Mouse (Mus musculus) R1 (cell line): ENCODE data around the gene Fam72a.

Source experiments
- DNase-seq: peaks from one replicate; pipeline ENCODE4 v3.0.0-alpha.2; 2018; ENCODE audit warnings: low read depth, low spot score

The Fam72a gene

GRCm38 (mm10) chr1:131527281-131528080, at the start of gene Fam72a, which contains the start of gene Srgap2:
Gene Fam72a, plus strand, starts transcription at chr1:131527903.
Gene Srgap2, minus strand, starts transcription at chr1:131527352.
- peak; percentile 100 for DNase-seq

GRCm38 (mm10) chr1:131478770-131479305, 48.9 kb upstream of the Fam72a start:
- DNase-seq = peak; percentile 67

- DNase-seq = no peak
Measured at GRCm38 (mm10) chr1:131481391-131481790, 46.3 kb upstream of the Fam72a start.

GRCm38 (mm10) chr1:131482242-131482641, 45.5 kb upstream of the Fam72a start:
- DNase-seq = no peak

- no peak for DNase-seq
Measured at GRCm38 (mm10) chr1:131486094-131486850, 41.4 kb upstream of the Fam72a start.

GRCm38 (mm10) chr1:131489312-131489711, 38.4 kb upstream of the Fam72a start:
- no peak for DNase-seq

GRCm38 (mm10) chr1:131491579-131491978, 36.1 kb upstream of the Fam72a start:
- DNase-seq = no peak

GRCm38 (mm10) chr1:131492360-131492759, 35.3 kb upstream of the Fam72a start:
- DNase-seq = no peak

- DNase-seq = no peak
Measured at GRCm38 (mm10) chr1:131493966-131494898, 33.5 kb upstream of the Fam72a start.

GRCm38 (mm10) chr1:131498231-131498630, 29.5 kb upstream of the Fam72a start:
- peak; percentile 54 for DNase-seq

GRCm38 (mm10) chr1:131501681-131502080, 26.0 kb upstream of the Fam72a start:
- no peak for DNase-seq

- DNase-seq = no peak
Measured at GRCm38 (mm10) chr1:131511131-131511530, 16.6 kb upstream of the Fam72a start.

GRCm38 (mm10) chr1:131511661-131512500, 15.8 kb upstream of the Fam72a start:
- DNase-seq = no peak

- no peak for DNase-seq
Measured at GRCm38 (mm10) chr1:131513136-131513535, 14.6 kb upstream of the Fam72a start.

GRCm38 (mm10) chr1:131514197-131514596, 13.5 kb upstream of the Fam72a start:
- peak; percentile 73 for DNase-seq

GRCm38 (mm10) chr1:131516588-131516987, 11.1 kb upstream of the Fam72a start:
- DNase-seq = no peak

GRCm38 (mm10) chr1:131523794-131524193, 3.9 kb upstream of the Fam72a start:
- no peak for DNase-seq

- DNase-seq = peak; percentile 49
Measured at GRCm38 (mm10) chr1:131525101-131525585, 2.6 kb upstream of the Fam72a start.

- peak; percentile 71 for DNase-seq
Measured at GRCm38 (mm10) chr1:131525586-131526271, 2.0 kb upstream of the Fam72a start.
